Mouse (Mus musculus) stomach, postnatal 0 days (tissue): ENCODE data around the gene Gbp3. TPM values are rescaled to one million over a fixed set of nuclear protein-coding genes. Genes with fewer than 3 reads are reported as not detected.

Experiments used
- ATAC-seq: fragments of 200-750 bp; cut with Nextera tagmentation; 2 replicates; pipeline ENCODE4 v1.8.0; 2017; ENCODE audit not compliant: low FRiP score, low TSS enrichment
- DNase-seq: peaks from one replicate; pipeline ENCODE4 v3.0.0-alpha.2; 2016; ENCODE audit warnings: low spot score
- H3K27ac ChIP-seq: fragments of 300-500 bp; sonication (generic); replicated peaks from 2 replicates; pipeline ENCODE4 v1.5.1; 2014; ENCODE audit warnings: mild to moderate bottlenecking, control low read depth
- H3K27me3 ChIP-seq: fragments of 300-500 bp; sonication (generic); 2 replicates; pipeline ENCODE4 v1.6.1; 2014; ENCODE audit warnings: low read length; ENCODE audit not compliant: control insufficient read depth, insufficient read depth
- H3K36me3 ChIP-seq: fragments of 300-500 bp; sonication (generic); 2 replicates; pipeline ENCODE4 v1.6.1; 2014; ENCODE audit warnings: low read length, mixed read lengths; ENCODE audit not compliant: control insufficient read depth, insufficient read depth
- H3K4me1 ChIP-seq: fragments of 300-500 bp; sonication (generic); replicated peaks from 2 replicates; pipeline ENCODE4 v1.6.1; 2014; ENCODE audit warnings: antibody characterized with exemption; ENCODE audit not compliant: control insufficient read depth, insufficient read depth
- H3K4me2 ChIP-seq: fragments of 300-500 bp; sonication (generic); replicated peaks from 2 replicates; pipeline ENCODE4 v1.6.1; 2014; ENCODE audit warnings: low read depth, mild to moderate bottlenecking, control low read depth, moderate library complexity
- H3K4me3 ChIP-seq: fragments of 300-500 bp; sonication (generic); 2 replicates; pipeline ENCODE4 v1.5.1; 2014; ENCODE audit warnings: low read depth, low read length, control low read depth
- H3K9ac ChIP-seq: fragments of 300-500 bp; sonication (generic); 2 replicates; pipeline ENCODE4 v1.6.1; 2014; ENCODE audit warnings: mild to moderate bottlenecking, low read length, control low read depth, mixed read lengths
- H3K9me3 ChIP-seq: fragments of 300-500 bp; sonication (generic); 2 replicates; pipeline ENCODE4 v1.6.1; 2016; ENCODE audit warnings: low read length; ENCODE audit not compliant: control insufficient read depth
- CTCF ChIP-seq: IDR thresholded peaks from 2 replicates; pipeline ENCODE4 v1.5.1; 2016; ENCODE audit warnings: antibody characterized with exemption, low read depth, mild to moderate bottlenecking, moderate library complexity
- EP300 ChIP-seq: optimal IDR thresholded peaks from 2 replicates; pipeline ENCODE3; 2016; ENCODE audit warnings: antibody characterized with exemption
- WGBS: fragments of 180-500 bp; shearing (Covaris S2); extraction: QIAGEN DNeasy Blood & Tissue Kit; methylation state at CpG from one replicate; pipeline ENCODE4 v1.1.7; 2014; 5-methylcytosine and 5-hydroxymethylcytosine counted together
- polyA plus RNA-seq: library from polyadenylated mRNA; unstranded; fragments of >200 nt; fragmentation: Nextera tagmentation; extraction: Ambion mirVana; gene quantifications from 2 replicates; pipeline ENCODE4 v1.2.1, GENCODE M21; 2015

Gene Gbp3
- polyA plus RNA-seq, 1 experiment from 2014 or later, result 2.9 TPM

GRCm38 (mm10) chr3:142577108-142577507, 17.3 kb downstream of the Gbp3 start:
- Histone ChIP-seq H3K9ac (no peak overlapping the region), H3K4me1 (no peaks in the 10 kb centered on the region), H3K27ac (no peak overlapping the region), H3K36me3 (no peaks in the 10 kb centered on the region), H3K4me2 (no peak overlapping the region), H3K9me3 (no peaks in the 10 kb centered on the region), H3K4me3 (no peak overlapping the region), H3K27me3 (no peaks in the 10 kb centered on the region)
- DNase-seq (no peak), ATAC-seq (no peak)
- WGBS, result 79% methylated on average over 3 of the region's 3 CpGs
- TF ChIP-seq CTCF (no peak), EP300 (no peak)

- WGBS, result 82% methylated on average over 4 of the region's 4 CpGs
- ATAC-seq, result no peak
- Histone ChIP-seq H3K4me1 (no peaks in the 10 kb centered on the region), H3K4me2 (no peak overlapping the region), H3K27me3 (no peaks in the 10 kb centered on the region), H3K9me3 (no peaks in the 10 kb centered on the region), H3K27ac (no peak overlapping the region), H3K36me3 (no peaks in the 10 kb centered on the region), H3K9ac (no peak overlapping the region), H3K4me3 (no peak overlapping the region)
- TF ChIP-seq EP300 (no peak), CTCF (no peak)
- DNase-seq, result no peak
Measured at GRCm38 (mm10) chr3:142578342-142578741, 18.5 kb downstream of the Gbp3 start.

DNA sequence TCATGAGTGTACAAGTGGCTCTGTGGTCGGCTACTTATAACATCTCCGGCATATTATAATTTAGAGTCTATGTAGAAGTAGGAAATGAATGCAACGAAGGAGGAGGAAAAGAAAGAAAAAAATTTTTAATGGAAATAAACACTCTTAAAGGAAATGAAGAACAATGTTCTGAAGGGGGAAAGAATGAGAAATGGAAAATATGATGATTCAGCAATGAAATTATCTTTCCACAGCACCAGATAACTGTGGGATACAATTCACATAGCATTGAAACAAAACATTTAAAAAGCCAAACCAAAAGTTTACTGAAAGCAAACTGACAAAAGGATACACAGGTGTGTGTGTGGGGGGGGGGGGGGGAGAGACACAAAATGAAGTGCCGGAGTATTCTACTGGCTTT, 23.2 kb downstream of the Gbp3 start:
- H3K4me1 ChIP-seq, result no peaks in the 10 kb centered on the region
- WGBS, result 83% methylated on average over 4 of the region's 4 CpGs
- H3K36me3 ChIP-seq, result no peaks in the 10 kb centered on the region
- no peak overlapping the region for H3K27ac ChIP-seq
- no peak for TF ChIP-seq EP300
- no peak for TF ChIP-seq CTCF
- no peak for DNase-seq
- no peaks in the 10 kb centered on the region for H3K9me3 ChIP-seq
- H3K9ac ChIP-seq, result no peak overlapping the region
- H3K27me3 ChIP-seq, result no peaks in the 10 kb centered on the region
- no peak for ATAC-seq
- no peak overlapping the region for H3K4me2 ChIP-seq
- H3K4me3 ChIP-seq, result no peak overlapping the region

DNA sequence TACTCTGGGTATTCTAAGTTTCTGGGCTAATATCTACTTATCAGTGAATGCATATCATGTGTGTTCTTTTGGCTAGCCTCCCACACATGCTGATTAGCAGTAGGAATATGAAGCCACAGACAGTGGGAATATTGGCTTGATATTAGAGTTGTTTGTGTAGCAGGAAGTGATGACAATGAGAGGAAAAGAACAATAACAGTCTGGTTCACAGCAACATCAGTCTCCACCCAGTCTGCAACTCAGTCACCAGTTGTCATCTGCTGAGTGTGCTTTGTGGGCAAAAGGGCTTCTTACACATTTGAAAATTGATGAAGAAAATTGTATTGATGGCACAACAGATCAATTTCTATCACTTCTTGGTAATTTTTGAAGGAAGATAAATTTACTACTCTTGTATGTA, 27.6 kb downstream of the Gbp3 start:
- Histone ChIP-seq H3K9ac (no peak overlapping the region), H3K4me3 (no peak overlapping the region), H3K36me3 (no peaks in the 10 kb centered on the region), H3K9me3 (no peaks in the 10 kb centered on the region), H3K27ac (no peak overlapping the region), H3K4me1 (no peaks in the 10 kb centered on the region), H3K27me3 (no peaks in the 10 kb centered on the region), H3K4me2 (no peak overlapping the region)
- ATAC-seq, result no peak
- TF ChIP-seq CTCF (no peak), EP300 (no peak)
- DNase-seq, result no peak

DNA sequence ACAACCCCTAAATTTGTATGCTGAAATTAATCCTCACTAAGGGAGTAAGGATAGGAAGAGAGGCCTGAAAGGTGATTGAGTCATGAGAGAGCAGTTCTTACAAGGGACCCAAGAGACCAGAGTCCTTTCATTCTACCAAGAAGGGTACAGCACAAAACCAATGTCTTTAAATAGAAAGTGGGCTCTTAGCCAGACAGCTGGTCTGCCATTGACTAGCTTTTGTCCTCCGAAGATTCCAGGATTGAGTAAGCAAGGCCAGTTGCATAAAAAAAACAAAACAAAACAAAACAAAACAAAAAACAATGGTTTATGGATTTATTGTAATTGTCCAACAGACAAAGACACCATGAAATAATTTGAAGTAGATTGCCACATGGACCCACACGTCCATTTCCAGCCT, 29.1 kb downstream of the Gbp3 start:
- TF ChIP-seq EP300 (no peak), CTCF (no peak)
- DNase-seq, result no peak
- H3K27me3 ChIP-seq, result no peaks in the 10 kb centered on the region
- no peak overlapping the region for H3K4me2 ChIP-seq
- no peaks in the 10 kb centered on the region for H3K36me3 ChIP-seq
- no peak overlapping the region for H3K27ac ChIP-seq
- no peaks in the 10 kb centered on the region for H3K4me1 ChIP-seq
- H3K9ac ChIP-seq, result no peak overlapping the region
- H3K9me3 ChIP-seq, result no peaks in the 10 kb centered on the region
- H3K4me3 ChIP-seq, result no peak overlapping the region
- 65% methylated on average over 2 of the region's 2 CpGs for WGBS
- ATAC-seq, result no peak

DNA sequence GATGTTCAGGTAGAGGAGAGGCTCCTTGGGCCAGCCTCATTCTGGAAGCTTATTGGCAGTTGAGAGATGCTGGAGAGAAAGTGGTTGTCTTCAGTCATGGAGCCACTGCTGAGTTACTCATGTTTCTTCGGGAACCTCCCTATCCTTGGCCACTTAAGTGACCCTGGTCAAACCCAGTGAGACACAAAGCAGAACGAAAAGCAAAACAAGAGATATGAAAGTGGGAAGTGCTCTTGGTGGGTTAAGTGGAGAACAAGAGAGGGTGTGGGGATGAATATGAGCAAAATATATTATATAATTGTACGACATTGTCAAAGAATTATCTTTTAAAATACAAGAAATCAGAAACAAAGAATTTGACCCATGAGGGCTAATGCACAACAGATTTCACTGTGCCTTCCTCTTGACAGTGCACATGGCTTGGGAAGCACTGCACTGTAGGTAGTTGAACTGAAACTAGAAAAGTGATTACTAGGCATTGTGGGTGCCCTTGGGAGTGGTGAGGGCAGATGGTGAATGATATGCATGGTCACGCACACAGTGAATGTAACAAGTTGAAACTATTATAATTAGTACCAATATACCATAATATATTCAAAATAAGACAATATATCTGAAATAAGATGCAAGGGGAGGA, 30.7 kb downstream of the Gbp3 start:
- whole genome bisulfite sequencing, result 78% methylated on average over 4 of the region's 4 CpGs
- H3K36me3 ChIP-seq, result no peaks in the 10 kb centered on the region
- no peak overlapping the region for H3K27ac ChIP-seq
- ATAC-seq (no peak), DNase-seq (no peak)
- no peak overlapping the region for H3K4me3 ChIP-seq
- H3K9me3 ChIP-seq, result no peaks in the 10 kb centered on the region
- H3K4me2 ChIP-seq, result no peak overlapping the region
- H3K27me3 ChIP-seq, result no peaks in the 10 kb centered on the region
- H3K9ac ChIP-seq, result no peak overlapping the region
- H3K4me1 ChIP-seq, result no peaks in the 10 kb centered on the region
- TF ChIP-seq EP300 (no peak), CTCF (no peak)
